Mouse (Mus musculus) CH12F3 (cell line): Measurements from ENCODE around the gene Hist1h2be.

ENCODE experiments used
- in situ Hi-C: fragments of 300-500 bp; cut with MboI; formaldehyde crosslinking; loops from 2 replicates; pipeline ENCODE4 v1.14.3; 2020; ENCODE audit warnings: low sequenced_read_pairs

Gene Hist1h2be

DNA sequence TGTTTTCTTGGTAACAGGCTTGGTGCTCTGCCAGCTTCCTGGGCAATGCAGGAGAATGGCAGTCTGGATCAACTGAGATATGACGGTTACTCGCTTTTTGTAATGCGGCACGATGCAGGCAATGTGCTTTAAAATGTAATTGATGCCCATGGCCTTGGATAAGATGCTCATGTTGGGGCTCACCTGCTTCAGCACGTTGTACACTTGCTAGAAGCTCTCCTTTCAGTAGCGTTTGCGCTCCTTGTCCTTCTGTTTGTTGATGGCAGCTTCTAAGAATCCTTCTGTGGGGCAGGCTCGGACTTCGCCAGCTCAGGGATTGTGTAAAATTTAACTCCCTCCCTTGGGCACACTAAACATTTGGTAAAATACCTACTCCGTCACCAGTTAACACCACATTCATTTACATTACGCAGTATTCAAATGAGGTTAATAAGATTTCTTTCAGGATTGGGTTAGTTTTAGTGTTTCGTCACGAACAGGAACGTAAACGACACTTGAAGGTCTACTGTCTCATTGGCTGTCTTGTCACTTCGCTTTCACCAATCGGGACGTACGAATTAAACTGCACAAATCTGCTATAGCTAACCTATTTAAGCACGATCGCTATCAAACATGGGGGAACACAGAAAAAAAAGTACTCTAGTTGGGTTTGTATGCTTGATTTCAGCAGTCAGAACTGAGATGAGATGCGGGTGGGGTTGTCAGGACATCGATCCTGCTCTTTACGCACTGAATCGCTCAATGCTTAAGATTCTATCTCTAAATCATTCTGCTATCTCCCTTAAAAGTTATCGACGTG, at the start of gene Hist1h2be:
Gene Hist1h2be, minus strand, starts transcription at position 392 of the 799 bp plus-strand sequence.
- in situ Hi-C loops, result loop anchor here (10.0 kb wide), 1 partner anchor 74 kb away; the partner anchor contains the start of genes Hist1h1t and Hist1h4c

DNA sequence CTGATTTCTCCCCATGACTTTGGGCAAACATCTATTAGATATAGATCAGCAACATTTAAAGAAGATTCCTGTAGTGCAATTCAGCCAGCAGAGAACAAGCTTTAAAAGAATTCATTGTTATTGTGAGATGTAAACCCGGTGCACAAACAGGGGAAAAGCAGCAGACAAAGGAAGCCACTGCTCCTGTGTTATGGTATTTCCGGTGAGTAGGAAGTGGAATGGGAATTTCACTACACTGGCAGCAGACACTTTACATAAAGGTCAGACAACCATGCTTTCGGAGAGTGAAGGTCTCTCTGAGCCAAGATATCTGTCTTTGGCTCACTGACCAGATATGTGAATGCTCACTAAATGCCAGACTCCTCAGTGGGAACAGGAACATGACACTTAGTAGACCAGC, 41.6 kb upstream of the Hist1h2be start:
- in situ Hi-C loops, result no loop called here

DNA sequence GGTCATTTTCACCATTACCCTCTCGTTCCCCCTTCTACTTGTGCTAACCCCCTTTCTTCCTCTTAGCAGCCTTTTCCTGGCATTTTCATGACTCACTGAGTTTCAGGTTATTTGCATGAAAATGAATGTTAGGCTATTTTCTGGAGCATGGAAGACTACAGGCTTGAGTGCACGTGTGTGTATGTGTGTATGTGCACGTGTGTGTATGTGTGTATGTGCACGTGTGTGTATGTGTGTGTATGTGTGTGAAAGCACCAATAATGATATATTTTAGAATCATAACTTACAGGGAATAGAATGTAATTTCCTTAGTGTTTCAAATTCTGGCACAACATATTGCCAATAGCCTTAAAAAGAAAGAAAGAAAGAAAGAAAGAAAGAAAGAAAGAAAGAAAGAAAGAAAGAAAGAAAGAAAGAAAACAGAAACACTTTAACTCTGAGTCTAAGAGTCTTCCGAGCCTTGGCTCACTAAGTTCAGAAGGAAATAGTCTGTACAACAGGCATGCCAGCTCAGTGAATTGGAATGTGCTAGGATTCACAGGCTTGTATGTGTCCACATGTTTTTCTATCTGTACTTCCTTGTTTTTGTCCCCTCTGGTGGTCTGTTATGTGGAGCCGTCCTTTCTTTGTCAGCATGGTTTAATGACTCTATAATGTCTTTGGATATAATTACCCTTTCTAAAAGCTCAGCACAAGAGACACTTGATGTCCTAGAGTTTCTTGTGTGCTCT, 38.9 kb upstream of the Hist1h2be start:
- in situ Hi-C loops, result no loop called here

DNA sequence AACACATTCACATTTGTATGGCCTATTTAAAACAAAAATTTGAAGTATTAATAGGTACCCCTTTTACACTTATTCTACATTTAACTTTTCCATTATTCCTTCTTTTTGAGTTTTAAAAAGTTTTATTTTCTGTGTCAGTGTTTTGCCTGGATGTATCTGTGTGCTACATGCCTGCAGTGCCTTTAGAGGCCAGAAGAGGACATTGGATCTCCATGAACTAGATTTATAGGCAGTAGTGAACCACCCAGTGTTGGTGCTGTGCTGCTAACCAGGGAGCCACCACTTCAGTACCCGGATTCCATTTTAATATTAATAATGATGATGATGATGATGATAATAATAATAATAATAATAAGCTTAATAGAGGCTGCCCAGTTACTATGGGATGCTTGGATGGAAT, 9.7 kb upstream of the Hist1h2be start:
- in situ Hi-C loops, result no loop called here

DNA sequence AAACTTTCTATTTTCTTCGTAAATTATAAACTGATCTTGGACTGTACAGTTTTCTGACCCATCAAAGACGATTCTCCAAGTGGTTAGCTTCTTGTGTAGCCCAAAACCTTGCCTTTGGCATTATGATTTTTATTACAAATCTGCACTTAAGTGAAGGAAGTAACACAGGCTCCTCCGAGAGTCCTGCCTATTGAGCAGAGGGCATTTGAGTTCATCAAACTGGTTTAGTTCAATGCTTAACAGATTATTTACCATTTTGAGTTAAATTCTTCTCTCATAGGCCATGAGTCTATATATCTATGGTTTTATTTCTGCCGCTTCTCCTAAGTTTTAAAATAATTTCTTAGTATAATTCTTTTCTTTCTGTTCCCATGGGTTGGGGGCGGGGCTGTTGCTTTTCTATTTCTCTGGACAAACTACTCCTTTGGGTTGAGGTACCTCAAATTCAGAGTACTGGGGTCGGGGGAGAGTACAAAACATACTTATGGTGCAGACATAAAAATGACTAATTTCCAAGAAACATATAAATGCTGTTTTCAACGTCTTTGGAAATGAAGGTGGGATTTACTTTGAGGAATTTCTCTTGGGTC, 2.0 kb upstream of the Hist1h2be start:
- in situ Hi-C loops, result loop anchor here (10.0 kb wide), 1 partner anchor 72 kb away; the partner anchor contains the start of genes Hist1h1t and Hist1h4c

DNA sequence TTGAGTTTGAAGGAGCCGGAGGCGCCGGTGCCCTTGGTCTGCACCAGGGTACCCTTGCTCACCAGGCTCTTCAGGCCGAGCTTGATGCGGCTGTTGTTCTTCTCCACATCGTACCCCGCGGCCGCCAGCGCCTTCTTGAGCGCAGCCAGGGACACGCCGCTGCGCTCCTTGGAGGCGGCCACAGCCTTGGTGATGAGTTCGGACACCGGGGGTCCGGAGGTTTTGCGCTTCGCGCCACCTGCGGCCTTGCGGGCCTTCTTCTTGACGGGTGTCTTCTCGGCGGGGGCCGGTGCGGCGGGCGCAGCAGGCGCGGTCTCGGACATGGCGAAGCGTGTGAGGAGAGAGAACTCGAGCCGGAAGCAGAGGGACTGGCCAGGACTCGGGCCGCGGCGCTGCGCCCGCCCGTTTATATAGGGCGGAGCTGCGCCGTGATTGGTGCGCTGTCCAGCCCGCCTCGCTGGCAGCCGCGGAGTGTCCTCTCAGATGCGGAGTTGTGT, 1.3 kb upstream of the Hist1h2be start, which contains the start of gene Hist1h1e:
Gene Hist1h1e, minus strand, starts transcription at position 384 of the 497 bp plus-strand sequence.
- in situ Hi-C loops, result loop anchor here (10.0 kb wide), 1 partner anchor 73 kb away; the partner anchor contains the start of genes Hist1h1t and Hist1h4c

DNA sequence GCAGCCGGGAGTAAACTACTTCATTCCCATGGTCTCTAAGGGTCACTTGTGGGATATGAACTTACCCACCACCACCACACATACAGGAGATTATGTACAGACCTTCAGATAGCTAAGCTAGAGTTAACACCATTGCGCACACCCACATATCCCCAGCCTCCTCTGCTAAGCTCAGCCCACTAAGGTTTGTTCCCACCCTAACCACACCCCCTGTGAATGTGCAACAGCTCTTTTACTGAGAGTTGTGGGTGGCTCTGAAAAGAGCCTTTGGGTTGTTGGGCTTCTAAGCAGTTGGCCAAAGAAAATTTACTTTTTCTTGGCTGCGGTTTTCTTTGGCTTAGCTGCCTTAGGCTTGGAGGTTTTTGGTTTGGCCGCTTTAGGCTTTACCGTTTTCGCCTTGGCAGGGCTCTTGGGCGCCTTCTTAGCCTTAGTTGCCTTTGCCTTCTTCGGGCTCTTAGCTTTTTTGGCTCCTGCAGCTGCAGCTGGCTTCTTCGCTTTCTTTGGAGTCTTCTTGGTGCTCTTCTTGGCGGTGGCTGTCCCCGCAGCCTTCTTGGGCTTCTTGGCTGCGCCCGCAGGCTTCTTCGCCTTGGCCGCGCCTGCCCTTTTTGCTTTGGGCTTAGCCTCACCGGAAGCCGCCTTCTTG, 729 bp upstream of the Hist1h2be start:
- in situ Hi-C loops, result loop anchor here (10.0 kb wide), 1 partner anchor 73 kb away; the partner anchor contains the start of genes Hist1h1t and Hist1h4c

DNA sequence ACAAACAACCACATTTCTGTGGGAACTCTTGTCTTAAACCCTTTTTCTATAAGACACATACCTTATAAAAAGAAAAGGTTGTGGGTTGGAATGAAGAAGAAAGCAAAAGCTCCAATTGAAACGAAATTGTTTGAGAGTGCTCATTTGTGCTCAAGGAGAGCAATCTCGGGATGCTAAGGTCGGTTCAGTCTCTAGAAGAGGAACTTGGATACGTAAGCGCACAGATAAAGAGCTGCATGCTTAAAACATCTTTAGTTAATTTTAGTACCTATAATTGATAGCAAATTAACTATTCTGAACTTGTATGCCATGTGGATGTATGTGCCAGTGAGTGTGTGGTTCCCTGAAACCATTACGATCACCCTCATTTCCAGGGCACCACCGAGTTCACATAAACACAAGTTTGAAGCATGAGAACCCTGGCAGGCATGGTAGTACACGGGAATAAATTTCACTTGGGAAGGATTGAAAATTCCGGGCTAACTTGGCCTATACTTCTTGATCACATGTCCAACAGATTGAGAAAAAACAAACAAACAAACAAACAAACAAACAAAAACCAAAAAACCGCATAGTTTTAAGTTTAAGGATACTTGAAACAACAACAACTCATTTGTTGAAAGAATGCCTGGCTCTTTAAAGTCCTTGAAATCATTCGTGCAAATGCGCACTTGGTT, 730 bp downstream of the Hist1h2be start:
- in situ Hi-C loops, result loop anchor here (10.0 kb wide), 1 partner anchor 75 kb away; the partner anchor contains the start of genes Hist1h1t and Hist1h4c

DNA sequence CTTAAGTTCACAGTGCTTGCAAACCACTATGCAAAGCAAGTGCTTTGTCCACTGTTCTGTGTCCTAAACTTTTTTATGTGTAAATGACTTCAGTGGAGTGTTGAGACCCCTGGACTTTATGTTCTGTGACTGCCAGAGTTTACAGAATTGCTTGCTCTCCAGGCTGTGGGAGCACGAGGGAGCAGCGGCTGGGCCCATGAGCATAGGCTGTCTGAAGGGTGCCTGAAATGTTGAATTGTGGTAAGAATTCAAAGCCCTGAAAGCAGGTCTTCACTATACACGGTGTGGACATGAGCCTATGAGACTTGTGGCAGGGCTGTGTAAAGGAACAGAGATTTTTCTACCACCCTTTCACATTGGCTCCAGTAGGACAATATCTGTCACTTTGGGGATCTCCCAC, 9.3 kb downstream of the Hist1h2be start:
- in situ Hi-C loops, result no loop called here

DNA sequence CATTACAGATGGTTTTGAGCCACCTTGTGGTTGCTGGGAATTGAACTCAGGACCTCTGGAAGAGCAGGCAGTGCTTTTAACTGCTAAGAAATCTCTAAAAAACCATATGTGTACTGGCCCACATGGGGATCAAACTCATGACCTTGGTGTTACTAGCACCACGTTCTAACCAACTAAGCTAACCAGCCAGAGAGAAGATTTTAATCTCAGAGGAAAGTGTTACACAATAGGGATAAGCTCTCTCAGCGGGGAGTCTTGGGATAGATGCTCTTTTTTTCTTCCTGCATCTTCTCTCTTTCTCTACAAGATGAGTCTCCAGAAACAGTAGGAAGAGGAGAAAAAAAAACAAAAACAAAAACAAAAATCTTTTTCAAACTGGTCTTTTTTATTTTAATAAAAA, 10.5 kb downstream of the Hist1h2be start:
- in situ Hi-C loops, result no loop called here

DNA sequence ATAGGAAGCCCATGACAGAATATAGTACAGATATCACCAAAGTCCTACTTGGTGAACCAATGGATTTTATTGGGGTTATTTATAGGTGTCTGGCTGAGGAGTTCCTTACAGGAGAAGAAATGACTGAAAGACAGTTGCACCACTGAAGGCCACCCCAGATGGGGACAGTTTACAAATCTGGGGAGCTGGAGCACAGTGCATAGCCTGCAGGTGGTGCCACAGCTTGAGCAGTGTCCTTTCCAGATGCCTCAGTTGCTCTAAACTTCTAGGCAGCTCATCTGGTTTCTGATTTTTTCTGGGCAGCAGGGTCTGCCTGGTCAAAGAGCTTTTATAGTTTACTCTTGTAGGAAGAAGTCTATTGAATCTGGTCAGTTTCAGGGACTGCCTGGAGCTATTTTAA, 11.1 kb downstream of the Hist1h2be start:
- in situ Hi-C loops, result no loop called here

DNA sequence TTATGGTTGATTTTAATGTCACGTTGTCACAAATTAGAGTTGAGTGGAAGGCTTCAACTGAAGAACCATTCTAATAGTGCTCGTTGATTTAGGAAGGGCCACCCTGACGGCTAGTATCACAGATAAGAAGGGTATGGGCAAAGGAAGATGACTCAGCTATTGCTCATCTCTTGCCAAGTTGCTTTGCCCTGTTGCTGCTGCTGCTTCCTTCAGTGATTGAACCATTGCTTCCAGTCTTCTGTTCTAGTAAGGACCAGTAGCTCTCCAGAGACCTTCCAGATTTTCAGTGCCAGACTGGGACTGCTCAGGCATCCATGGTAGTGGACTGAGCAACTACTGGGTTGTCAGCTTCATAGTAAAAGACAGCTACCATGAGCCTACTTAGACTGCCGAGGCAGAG, 11.7 kb downstream of the Hist1h2be start:
- in situ Hi-C loops, result no loop called here

DNA sequence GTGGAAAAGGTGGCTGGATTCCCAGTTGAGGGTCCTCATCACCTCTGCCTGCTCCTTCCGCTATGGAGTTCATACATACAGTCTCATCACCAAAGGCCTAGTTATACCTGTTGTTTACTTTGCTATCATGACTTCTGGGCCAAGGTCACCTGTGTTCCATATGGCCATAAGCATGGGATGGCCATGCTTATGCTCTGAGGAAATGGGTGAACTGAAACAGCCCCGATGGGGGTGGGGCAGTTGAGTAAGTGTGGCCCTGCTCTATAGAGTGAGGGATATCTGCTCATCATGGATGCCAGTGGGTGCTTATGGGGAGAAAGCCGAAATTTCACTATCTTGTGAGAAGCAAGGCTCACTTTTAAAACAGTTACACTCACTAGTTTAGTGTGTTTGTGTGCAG, 15.9 kb downstream of the Hist1h2be start:
- in situ Hi-C loops, result no loop called here

DNA sequence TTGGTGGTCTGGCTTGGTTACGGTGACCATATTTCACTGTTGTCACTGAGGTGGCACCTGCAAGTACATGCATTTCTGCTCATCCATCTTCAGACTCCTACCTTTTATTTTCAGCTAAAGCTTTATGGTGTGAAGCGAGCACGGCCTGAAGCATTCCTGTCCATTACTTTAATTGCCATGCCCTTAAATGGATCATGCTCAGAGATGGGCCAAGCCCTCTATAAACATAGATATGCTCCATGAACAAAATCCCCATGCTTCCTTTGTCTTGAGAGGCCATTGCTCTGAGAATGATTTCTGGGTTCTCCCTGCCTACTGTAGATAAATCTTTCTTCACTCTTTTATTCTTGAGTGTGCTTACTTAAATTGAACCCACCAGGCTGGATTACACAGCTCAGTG, 16.5 kb downstream of the Hist1h2be start:
- in situ Hi-C loops, result no loop called here

DNA sequence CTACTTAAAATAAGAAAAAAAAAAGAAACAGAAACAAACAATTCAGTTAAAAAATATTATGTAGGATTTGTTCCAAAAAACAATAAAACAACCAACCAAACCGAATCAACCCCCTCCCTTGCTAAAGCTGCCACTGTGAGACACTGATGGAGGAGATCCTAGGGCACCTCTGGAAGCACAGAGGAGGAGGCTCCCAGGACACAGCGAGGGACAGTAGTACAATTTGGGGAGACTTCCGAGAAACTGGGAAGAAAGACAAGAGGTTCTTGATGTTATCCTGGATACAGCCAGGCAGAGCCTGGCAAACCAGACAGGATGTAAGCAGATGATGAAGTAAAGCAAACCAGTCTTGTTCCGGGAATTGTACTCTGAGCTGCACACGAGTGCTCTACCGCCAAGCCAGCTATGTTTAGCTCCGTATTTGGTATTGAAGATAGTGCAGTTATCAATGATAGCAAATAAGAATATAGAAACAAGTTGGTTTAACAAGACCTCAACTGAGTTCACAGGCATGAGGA, 17.7 kb downstream of the Hist1h2be start:
- in situ Hi-C loops, result no loop called here

DNA sequence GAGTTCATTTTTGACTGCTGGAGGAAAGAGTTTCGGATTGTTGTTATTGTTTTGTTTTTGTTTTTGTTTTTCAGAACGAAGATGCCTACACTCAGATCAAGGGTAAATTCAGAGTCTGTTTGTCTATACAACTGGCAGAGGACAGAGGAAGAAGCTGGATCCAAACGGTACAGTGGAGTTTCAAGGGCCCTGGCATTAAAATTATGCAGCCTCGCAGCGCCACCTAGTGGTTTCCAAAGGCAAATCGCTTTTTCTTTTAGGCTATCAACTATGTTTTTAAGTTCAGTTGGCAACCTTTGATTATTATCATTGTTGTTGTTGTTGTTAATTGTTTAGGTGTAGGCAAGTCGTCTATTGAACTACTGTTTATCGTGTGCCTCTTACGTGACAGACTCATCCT, 23.0 kb downstream of the Hist1h2be start:
- in situ Hi-C loops, result loop anchor here (10.0 kb wide), 1 partner anchor 163 kb away; no protein-coding TSS in a partner anchor

DNA sequence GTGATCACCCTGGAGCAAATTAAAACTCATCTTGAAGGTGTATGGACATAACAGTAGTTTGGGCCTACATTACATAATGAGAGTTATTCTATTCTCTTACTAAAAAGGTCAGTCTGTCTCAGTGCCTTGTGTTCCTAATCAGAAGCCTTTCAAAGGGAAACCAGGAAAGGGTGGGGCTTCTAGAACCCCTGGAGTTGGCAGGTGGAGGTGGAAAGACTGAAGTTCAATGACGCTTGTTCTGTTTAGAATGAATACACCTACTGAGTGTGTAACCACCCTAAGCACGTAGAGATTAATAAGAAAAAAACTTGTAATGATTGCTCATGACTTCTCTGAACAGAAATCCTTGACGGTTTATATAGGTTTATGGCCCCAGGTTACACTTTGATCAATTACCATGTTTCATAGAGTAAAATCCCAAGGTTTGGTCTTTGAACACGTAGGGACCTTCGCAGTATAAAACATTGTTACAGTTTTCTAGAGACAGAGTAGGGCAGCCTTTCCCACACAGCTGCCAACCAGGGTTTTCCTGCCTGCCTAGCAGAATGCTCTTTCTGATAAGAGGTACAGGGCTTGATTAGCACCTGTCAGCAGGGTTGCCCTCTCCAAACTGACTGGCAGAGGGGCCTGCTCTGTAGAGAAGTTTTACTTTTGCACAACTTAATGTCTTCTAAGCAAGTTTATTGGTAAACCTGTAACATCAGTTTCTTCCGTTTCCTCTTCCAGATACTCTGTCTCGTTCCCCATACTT, 25.1 kb downstream of the Hist1h2be start:
- in situ Hi-C loops, result loop anchor here (10.0 kb wide), 1 partner anchor 161 kb away; no protein-coding TSS in a partner anchor

DNA sequence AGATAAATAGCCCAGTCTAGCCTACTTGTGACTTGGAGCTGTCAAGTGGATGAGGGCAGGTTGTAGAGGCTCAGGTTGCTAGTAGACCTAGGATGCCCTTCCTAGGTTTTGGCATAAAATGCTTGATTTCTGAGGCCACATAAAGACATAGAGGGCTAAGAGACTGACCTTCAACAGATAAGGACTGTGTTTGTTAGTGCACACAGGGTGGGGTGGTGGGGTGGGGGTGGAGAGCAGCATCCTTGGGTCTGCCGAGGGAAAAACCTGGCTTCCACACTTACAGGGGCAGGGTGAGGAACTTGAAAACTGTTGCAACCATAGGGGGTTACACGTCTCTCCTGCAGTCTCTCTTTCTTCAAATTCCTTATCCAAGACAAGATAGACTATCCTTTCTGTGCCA, 25.7 kb downstream of the Hist1h2be start:
- in situ Hi-C loops, result loop anchor here (10.0 kb wide), 1 partner anchor 160 kb away; no protein-coding TSS in a partner anchor
